Mouse (Mus musculus) MEL-GATA-1-ER (cell line): ENCODE measurements around the gene Tbc1d32.
"Not testable (repeated sequence)": the region's sequence is repeated elsewhere in the genome, so short reads cannot be mapped to it uniquely, and the experiment has no call there.

Experiments used
- DNase-seq: peaks from one replicate; pipeline ENCODE4 v3.0.0-alpha.2; 2012; ENCODE audit warnings: low read depth; ENCODE audit errors: extremely low read depth

The Tbc1d32 gene

GRCm38 (mm10) chr10:56228568-56229209, at the start of gene Tbc1d32:
TSS of gene Tbc1d32 (minus strand) at chr10:56228689.
- DNase-seq = no peak

GRCm38 (mm10) chr10:56227771-56228275, 666 bp downstream of the Tbc1d32 start:
- no peak for DNase-seq

- DNase-seq = no peak
Observed at GRCm38 (mm10) chr10:56215797-56216196, 12.7 kb downstream of the Tbc1d32 start.

- no peak for DNase-seq
Observed at GRCm38 (mm10) chr10:56210343-56210742, 18.1 kb downstream of the Tbc1d32 start.

DNA sequence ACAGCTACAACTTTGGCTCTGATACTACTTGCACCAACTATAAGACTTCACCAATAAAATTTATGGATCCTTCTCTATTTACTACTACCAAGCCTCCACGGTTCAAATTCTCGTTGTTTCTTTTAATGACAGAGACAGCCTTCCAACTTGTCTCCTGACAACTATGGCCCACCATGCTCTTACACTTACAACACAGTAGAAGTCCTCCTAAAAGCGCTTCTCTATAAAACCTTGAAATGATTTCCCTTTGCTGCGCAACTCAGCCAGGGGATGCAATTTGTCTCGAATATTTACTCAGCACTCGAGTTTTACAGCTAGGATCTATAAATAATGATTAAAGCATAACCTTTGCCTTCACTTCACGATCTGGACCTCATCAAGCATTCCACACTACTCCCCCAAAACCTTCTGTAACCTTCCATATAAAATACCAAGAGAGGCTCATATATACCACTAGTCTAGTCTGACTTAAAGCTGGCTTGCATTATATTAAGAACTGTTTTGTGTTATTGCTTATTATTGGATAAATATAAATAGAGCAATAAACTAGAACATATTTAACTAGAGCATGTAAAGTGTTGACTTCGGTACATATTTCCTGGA, 21.6 kb downstream of the Tbc1d32 start:
- DNase-seq = no peak

DNA sequence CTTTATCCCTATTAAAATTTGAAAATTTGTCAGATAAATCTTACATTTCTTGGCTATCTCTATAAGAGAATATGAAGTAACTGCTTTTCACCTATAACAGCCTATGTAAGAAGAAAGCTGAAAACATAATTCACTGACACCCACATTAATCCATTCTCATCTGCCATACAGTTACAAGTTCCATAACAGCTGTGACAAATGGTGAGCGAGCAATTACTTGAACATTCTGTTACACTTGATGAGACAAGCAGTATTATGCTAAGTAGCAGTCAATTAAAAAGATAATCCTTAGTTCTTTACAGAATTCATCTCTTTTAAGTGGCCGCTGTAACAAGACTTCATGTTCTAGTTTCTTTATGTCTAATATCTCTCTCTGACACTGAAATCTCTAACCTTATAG, 24.1 kb downstream of the Tbc1d32 start:
- no peak for DNase-seq

- no peak for DNase-seq
Observed at GRCm38 (mm10) chr10:56199902-56200301, 28.6 kb downstream of the Tbc1d32 start.

- DNase-seq = no peak
Observed at GRCm38 (mm10) chr10:56198691-56199090, 29.8 kb downstream of the Tbc1d32 start.

GRCm38 (mm10) chr10:56194310-56194709, 34.2 kb downstream of the Tbc1d32 start:
- no peak for DNase-seq

DNA sequence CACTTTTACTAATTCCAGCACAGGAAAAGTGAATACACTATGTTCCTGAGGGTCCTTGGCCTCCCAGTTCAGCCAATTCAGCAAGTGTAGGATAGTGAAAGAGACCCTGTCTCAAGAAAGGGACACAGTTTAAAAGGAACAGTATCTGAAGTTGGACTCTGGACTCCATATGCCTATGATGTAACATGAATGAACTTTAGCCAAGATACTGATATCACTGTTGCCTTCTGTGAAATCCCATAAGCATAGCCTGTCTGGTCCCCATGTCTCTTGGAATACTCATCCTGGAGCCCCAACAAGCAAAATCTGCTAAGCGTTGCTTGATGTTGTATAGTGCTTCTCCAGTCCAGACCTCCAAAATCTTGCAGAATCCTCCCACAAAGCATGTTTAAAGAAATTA, 46.8 kb downstream of the Tbc1d32 start:
- no peak for DNase-seq

- no peak for DNase-seq
Observed at GRCm38 (mm10) chr10:56173184-56173583, 55.3 kb downstream of the Tbc1d32 start.

DNA sequence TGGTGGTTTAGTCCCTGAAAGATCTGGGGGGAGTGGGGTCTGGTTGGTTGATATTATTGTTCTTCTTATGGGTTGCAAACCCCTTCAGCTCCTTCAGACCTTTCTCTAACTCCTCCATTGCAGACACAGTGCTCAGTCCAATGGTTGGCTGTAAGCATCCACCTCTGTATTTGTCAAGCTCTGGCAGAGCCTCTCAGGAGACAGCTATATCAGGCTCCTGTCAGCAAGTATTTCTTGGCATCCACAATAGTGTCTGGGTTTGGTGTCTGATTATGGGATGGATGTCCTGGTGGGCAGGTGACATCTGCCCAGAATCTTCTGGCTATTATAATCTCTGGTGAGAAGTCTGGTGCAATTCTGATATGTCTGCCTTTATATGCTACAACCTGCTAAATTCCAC, 60.8 kb downstream of the Tbc1d32 start:
- DNase-seq = not testable (repeated sequence)

DNA sequence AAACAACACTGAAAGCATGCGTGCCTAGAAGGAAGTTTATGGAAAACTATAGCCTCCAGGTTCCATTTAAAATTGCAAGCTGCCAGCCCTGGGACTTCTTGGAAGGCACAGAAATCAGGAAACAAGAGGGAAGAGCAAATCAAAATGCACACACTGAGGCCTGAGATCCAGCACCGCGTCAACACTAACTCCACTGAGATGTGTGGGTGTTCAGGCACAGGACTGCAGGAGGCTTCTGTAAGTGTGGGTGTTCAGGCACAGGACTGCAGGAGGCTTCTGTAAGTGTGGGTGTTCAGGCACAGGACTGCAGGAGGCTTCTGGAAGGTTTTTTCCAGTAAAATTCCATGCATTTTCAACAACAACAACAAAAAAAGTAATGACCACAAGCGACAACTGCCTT, 62.7 kb downstream of the Tbc1d32 start:
- no peak for DNase-seq

- DNase-seq = no peak
Observed at GRCm38 (mm10) chr10:56164411-56164810, 64.1 kb downstream of the Tbc1d32 start.

- DNase-seq = no peak
Observed at GRCm38 (mm10) chr10:56158748-56159147, 69.7 kb downstream of the Tbc1d32 start.

- DNase-seq = no peak
Observed at GRCm38 (mm10) chr10:56158207-56158606, 70.3 kb downstream of the Tbc1d32 start.

GRCm38 (mm10) chr10:56156956-56157355, 71.5 kb downstream of the Tbc1d32 start:
- no peak for DNase-seq

- DNase-seq = no peak
Observed at GRCm38 (mm10) chr10:56148920-56149319, 79.6 kb downstream of the Tbc1d32 start.

- no peak for DNase-seq
Observed at GRCm38 (mm10) chr10:56137191-56137590, 91.3 kb downstream of the Tbc1d32 start.

DNA sequence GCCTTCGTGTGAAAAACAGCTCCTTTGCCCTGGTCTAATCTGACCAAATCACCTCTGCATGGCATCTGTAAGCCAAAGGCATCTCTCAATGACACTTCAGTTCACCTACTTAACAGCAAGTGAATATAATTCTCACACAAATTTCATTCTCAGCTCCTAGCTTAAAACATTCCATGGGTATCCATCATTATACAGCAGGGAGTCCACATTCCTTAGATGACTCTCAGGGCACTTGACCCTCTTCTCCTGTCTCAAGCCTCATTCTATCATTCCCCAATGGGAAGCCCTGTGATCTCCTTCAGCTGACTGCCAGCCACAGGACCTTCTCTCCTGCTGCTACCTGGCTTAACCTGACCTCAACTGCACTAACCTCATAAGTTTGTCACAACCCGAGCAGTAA, 98.8 kb downstream of the Tbc1d32 start:
- DNase-seq = no peak

- no peak for DNase-seq
Observed at GRCm38 (mm10) chr10:56126972-56127371, 101.5 kb downstream of the Tbc1d32 start.

GRCm38 (mm10) chr10:56115636-56116180, 112.8 kb downstream of the Tbc1d32 start:
- DNase-seq = no peak
